Mouse (Mus musculus): ENCODE data around the gene E130218I03Rik. TPM values are rescaled to one million over a fixed set of nuclear protein-coding genes. Genes with fewer than 3 reads are reported as not detected.
A peak's percentile ranks its signal among the peaks of the same experiment; 100 is the strongest.

E130218I03Rik gene
- polyA plus RNA-seq, 1 experiment = not detected

DNA sequence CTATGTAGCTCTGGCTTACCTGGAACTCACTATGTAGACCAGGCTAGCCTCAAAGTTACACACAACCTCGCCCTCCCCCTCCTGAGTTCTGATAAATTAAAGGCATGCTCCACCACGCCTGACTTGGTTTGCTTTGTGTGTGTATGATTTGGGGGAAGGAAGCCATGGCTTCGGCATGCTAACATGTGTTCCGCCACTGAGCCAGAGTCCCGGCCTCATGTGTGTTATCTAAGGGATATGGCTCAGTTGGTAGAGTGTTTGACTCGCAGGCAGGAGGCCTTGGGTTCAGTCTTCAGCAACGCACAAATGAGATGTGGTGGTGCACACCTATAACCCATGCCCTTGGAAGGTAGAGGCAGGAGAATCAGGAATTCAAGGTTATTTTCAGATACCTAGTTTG lies 28.5 kb downstream of the E130218I03Rik start:
- no peak for TF ChIP-seq POLR2A (IDR thresholded peaks at IDR 0.05; ENCODE audit: low read depth, low read length)
- no peak for TF ChIP-seq CTCF (IDR thresholded peaks at IDR 0.05; ENCODE audit: extremely low read depth, insufficient read depth, insufficient read length, insufficient replicate concordance)
- Histone ChIP-seq H3K36me3 (ENCODE audit: control insufficient read depth, insufficient read depth, low read length) (0 out of 2 replicates have a peak, but pooled peaks cover 2% of the 10 kb centered on the region), H3K4me1 (ENCODE audit: control insufficient read depth, insufficient read depth, insufficient read length) (peaks cover 7% of the 10 kb centered on the region; the same call in 1 of the 2 replicates), H3K27ac (ENCODE audit: insufficient read depth, low read length) (no peak overlapping the region), H3K27me3 (ENCODE audit: control insufficient read depth, insufficient read depth, low read length) (no peaks in the 10 kb centered on the region), H3K4me3 (ENCODE audit: extremely low read depth, insufficient read depth, insufficient read length) (no peak overlapping the region)
- WGBS = 90% methylated on average over 7 of the region's 7 CpGs
- DNase-seq (ENCODE audit: low read depth in 1 of 2, low spot score in 2 of 2) = no peak

DNA sequence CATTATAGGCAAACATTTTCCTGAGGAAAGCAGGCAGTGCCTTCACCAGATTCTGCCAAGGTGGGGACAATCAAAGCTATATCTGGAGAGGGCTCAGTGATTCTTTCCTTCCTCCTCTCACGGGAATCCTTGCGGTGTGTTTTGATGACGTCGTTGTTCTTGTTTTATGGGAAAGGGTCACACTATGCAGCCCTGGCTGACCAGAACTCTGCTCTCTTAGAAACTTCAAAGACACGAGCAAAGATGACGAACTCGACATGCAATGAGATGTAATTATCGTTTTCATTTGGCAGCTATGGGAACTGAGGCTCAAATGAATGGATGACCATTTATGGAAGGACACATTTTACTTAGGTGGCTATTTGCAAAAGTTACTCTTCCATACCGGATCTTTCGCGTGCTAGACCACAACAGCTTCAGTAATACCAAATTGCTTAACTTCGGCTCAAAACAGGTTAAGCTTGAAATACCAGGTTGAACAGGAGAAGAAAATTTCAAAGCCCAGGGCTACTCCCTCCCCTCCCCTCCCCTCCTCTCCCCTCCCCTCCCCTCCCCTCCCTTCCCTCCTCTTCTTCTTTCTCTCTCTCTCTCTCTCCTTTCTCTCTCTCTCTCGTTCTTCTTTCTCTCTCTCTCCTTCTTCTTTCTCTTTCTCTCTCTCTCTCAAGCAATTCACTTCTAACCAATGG lies 29.4 kb downstream of the E130218I03Rik start:
- H3K36me3 ChIP-seq (ENCODE audit: control insufficient read depth, insufficient read depth, low read length) = 0 out of 2 replicates have a peak, but pooled peaks cover 2% of the 10 kb centered on the region
- no peak for TF ChIP-seq POLR2A (IDR thresholded peaks at IDR 0.05; ENCODE audit: low read depth, low read length)
- TF ChIP-seq CTCF (IDR thresholded peaks at IDR 0.05; ENCODE audit: extremely low read depth, insufficient read depth, insufficient read length, insufficient replicate concordance) = no peak
- 5% methylated on average over 12 of the region's 13 CpGs for WGBS
- H3K27me3 ChIP-seq (ENCODE audit: control insufficient read depth, insufficient read depth, low read length) = no peaks in the 10 kb centered on the region
- no peak for DNase-seq (ENCODE audit: low read depth in 1 of 2, low spot score in 2 of 2)
- H3K27ac ChIP-seq (ENCODE audit: insufficient read depth, low read length) = no peak overlapping the region
- 0 out of 2 replicates have a peak overlapping the region, but pooled peaks have one; percentile 11 for H3K4me3 ChIP-seq (ENCODE audit: extremely low read depth, insufficient read depth, insufficient read length)
- H3K4me1 ChIP-seq (ENCODE audit: control insufficient read depth, insufficient read depth, insufficient read length) = peaks cover 7% of the 10 kb centered on the region; the same call in 1 of the 2 replicates

DNA sequence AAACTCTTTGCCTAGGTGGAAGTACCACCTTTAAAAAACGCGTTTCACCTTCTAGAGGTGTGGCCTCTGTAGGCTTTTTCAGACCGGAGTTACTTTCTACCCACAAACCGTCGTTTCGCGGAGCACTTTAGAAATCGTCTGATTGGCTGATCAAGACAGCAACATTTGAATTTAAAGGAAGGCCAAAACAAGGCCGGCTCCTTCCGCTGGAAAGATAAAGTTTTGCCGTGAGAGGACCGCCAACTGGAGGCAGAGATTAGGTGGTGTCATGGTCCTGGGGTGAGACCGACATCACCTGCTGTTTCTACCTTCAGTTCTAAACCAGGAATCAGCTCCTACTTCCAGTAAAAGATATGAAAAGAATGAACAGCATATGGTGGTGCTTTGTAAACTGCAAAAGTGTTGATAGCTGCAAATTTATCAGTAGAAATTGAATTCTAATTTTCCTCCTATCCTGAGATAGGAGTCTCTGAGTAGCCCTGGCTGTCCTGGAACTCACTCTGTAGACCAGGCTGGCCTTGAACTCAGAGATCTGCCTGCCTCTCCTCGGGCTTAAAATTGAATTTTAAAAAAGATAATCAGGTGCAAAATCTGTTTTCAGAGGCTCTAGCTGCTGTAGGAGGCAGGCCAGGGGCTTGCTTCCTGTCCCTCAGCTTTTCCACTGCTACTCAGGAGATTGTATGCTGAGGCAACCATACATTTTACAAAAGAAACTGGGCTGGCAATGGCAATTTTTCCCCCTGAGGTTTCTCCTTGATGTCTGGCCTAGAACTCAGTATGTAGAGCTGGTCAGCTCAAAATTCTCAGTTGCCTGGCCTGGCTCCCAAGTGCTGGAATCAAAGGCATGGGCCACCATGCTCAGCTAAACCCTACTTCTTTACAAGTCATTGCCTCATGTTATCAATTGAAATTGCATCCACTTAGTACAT lies 30.2 kb downstream of the E130218I03Rik start:
- Histone ChIP-seq H3K36me3 (ENCODE audit: control insufficient read depth, insufficient read depth, low read length) (peaks cover 6% of the 10 kb centered on the region), H3K27ac (ENCODE audit: insufficient read depth, low read length) (peak overlapping the region; percentile 54), H3K4me1 (ENCODE audit: control insufficient read depth, insufficient read depth, insufficient read length) (peaks cover 7% of the 10 kb centered on the region; the same call in 1 of the 2 replicates), H3K4me3 (ENCODE audit: extremely low read depth, insufficient read depth, insufficient read length) (peak overlapping the region; percentile 25; the same call in 1 of the 2 replicates), H3K27me3 (ENCODE audit: control insufficient read depth, insufficient read depth, low read length) (no peaks in the 10 kb centered on the region)
- 3% methylated on average over 14 of the region's 14 CpGs for WGBS
- TF ChIP-seq CTCF (IDR thresholded peaks at IDR 0.05; ENCODE audit: extremely low read depth, insufficient read depth, insufficient read length, insufficient replicate concordance) = no peak
- TF ChIP-seq POLR2A (IDR thresholded peaks at IDR 0.05; ENCODE audit: low read depth, low read length) = peak; percentile 8; the same call in 1 of the 2 replicates
- DNase-seq (ENCODE audit: low read depth in 1 of 2, low spot score in 2 of 2) = peak; percentile 55 to 81

DNA sequence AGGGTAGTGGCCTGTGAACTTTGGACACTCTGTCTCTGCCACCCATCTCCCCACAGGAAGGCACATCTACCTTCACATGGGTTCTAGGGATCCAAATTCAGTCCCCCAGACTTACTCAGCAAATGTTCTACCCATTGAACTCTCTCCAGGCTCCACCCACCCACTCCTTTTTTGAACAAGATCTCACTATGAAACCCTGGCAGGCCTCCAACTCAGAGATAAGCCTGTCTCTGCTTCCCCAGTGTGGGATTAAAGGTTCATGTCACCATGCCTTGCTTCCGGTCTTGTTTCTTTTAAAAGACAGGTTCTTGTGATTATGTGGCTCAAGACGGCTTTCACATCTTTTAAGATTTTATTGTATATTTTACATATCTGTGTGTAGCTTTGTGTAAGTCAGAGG lies 41.5 kb downstream of the E130218I03Rik start:
- WGBS = 82% methylated on average over 2 of the region's 2 CpGs
- H3K36me3 ChIP-seq (ENCODE audit: control insufficient read depth, insufficient read depth, low read length) = peaks cover 9% of the 10 kb centered on the region
- no peak overlapping the region for H3K27ac ChIP-seq (ENCODE audit: insufficient read depth, low read length)
- H3K4me3 ChIP-seq (ENCODE audit: extremely low read depth, insufficient read depth, insufficient read length) = no peak overlapping the region
- no peaks in the 10 kb centered on the region for H3K27me3 ChIP-seq (ENCODE audit: control insufficient read depth, insufficient read depth, low read length)
- no peak for TF ChIP-seq POLR2A (IDR thresholded peaks at IDR 0.05; ENCODE audit: low read depth, low read length)
- TF ChIP-seq CTCF (IDR thresholded peaks at IDR 0.05; ENCODE audit: extremely low read depth, insufficient read depth, insufficient read length, insufficient replicate concordance) = no peak
- peaks cover 11% of the 10 kb centered on the region; the same call in 1 of the 2 replicates for H3K4me1 ChIP-seq (ENCODE audit: control insufficient read depth, insufficient read depth, insufficient read length)
- no peak for DNase-seq (ENCODE audit: low read depth in 1 of 2, low spot score in 2 of 2)

DNA sequence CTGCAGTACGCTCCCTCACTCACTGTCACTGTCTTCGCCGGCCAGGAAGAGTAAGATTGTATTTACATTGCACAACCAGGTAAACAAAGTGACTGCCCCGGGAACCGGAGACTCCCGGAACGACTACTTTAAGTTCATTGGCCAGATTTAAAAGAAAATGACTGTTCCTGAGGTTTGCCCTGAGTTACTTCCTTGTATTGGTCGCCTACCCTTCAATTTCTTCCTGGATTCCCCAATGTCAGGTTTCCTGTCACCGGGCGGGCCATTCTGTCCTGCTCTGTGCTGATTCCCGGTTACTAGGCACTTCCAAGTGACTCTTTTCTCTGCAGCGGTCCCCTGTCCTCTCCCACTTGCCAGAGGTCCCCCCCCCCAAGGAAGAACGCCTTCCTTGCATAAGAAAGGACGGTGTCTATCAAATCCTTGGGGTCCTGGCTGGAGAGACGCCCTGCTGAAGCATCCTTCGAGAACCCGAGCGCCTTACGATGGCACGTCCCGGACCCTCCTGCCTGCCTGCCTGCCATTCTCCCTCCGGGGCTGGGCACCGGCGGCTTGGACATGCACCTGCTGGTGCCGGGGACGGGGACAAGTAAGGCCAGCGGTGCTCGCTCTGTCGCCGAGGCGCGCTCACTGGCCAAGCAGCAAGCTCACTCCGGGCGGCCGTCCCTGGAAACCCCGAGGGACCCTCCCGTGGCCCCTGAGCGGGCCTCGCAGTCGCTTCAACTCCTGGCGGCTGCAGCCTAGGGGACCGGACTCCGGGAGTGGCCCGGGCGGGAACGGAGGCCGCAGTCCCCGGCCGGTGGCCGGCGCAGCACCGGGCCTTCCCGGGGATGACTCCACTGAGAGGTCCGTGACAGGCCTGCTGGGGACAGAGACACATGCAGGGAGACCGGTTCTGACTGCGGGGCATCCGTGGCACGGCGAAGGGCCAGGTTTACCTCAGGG lies 43.0 kb downstream of the E130218I03Rik start:
- Histone ChIP-seq H3K27ac (ENCODE audit: insufficient read depth, low read length) (peak overlapping the region; percentile 64), H3K4me3 (ENCODE audit: extremely low read depth, insufficient read depth, insufficient read length) (peak overlapping the region; percentile 99), H3K4me1 (ENCODE audit: control insufficient read depth, insufficient read depth, insufficient read length) (peaks cover 11% of the 10 kb centered on the region; the same call in 1 of the 2 replicates), H3K36me3 (ENCODE audit: control insufficient read depth, insufficient read depth, low read length) (peaks cover 8% of the 10 kb centered on the region), H3K27me3 (ENCODE audit: control insufficient read depth, insufficient read depth, low read length) (no peaks in the 10 kb centered on the region)
- 2% methylated on average over 59 of the region's 59 CpGs for WGBS
- TF ChIP-seq CTCF (IDR thresholded peaks at IDR 0.05; ENCODE audit: extremely low read depth, insufficient read depth, insufficient read length, insufficient replicate concordance) (no peak), POLR2A (IDR thresholded peaks at IDR 0.05; ENCODE audit: low read depth, low read length) (no peak)
- no peak for DNase-seq (ENCODE audit: low read depth in 1 of 2, low spot score in 2 of 2)

DNA sequence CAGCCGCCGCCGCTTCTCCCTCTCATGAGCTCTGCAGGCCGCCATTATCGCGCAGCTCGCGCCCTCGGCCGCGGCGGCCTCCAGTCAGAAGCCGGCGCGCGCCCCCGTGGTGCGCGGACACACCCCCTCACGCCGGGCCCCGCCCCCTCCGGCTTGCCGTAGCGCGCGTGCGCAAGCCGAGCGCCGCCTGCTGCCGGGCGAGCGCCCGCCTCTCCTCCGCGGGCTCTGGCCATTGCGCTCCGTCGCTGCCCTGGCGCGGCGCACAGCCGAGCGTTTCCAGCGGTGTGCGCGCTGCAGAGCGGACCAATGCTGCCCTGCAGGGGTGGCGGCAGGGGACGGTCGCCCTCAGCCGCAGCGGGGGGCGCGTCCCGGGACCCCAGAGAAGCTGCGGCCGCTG lies 43.7 kb downstream of the E130218I03Rik start:
- Histone ChIP-seq H3K4me3 (ENCODE audit: extremely low read depth, insufficient read depth, insufficient read length) (peak overlapping the region; percentile 99), H3K27ac (ENCODE audit: insufficient read depth, low read length) (peak overlapping the region; percentile 97), H3K4me1 (ENCODE audit: control insufficient read depth, insufficient read depth, insufficient read length) (peaks cover 11% of the 10 kb centered on the region; the same call in 1 of the 2 replicates), H3K36me3 (ENCODE audit: control insufficient read depth, insufficient read depth, low read length) (peaks cover 6% of the 10 kb centered on the region), H3K27me3 (ENCODE audit: control insufficient read depth, insufficient read depth, low read length) (no peaks in the 10 kb centered on the region)
- peak; percentile 82 to 93 for DNase-seq (ENCODE audit: low read depth in 1 of 2, low spot score in 2 of 2)
- TF ChIP-seq CTCF (IDR thresholded peaks at IDR 0.05; ENCODE audit: extremely low read depth, insufficient read depth, insufficient read length, insufficient replicate concordance) (no peak), POLR2A (IDR thresholded peaks at IDR 0.05; ENCODE audit: low read depth, low read length) (peak; percentile 59; the same call in 1 of the 2 replicates)
- under 1% methylated on average over 30 of the region's 59 CpGs for WGBS
